11 mouse cellular contexts compared by ENCODE assay signal in genomic region chr19:44746541-44747024, GRCm38 (mm10). TPM values are rescaled to one million over a fixed set of nuclear protein-coding genes. Genes with fewer than 3 reads are reported as not detected.
DNase-seq lines count a peak whose midpoint lies in the region; ATAC-seq and TF ChIP-seq lines count a peak whose summit lies in the region.
"Had no signal": no experiment of that assay in that cellular context is flagged by ENCODE, and none has a peak within 500 bp of the region (broad histone marks: within the 10 kb centered on the region; RNA-seq: fewer than 3 reads in every experiment).

No protein-coding gene starts in this region.

- no peak for TF ChIP-seq CTCF in E14TG2a.4 (conservative IDR thresholded peaks at IDR 0.05; ENCODE audit: low read length)

- H3K36me3 ChIP-seq in heart, embryonic 10.5 days: no peaks in the 10 kb centered on the region
- no peaks in the 10 kb centered on the region for H3K36me3 ChIP-seq in E14TG2a.4 (ENCODE audit: insufficient read depth, low read length)
- no peaks in the 10 kb centered on the region for H3K36me3 ChIP-seq in hindbrain, embryonic 11.5 days (ENCODE audit: control insufficient read depth, insufficient read depth, low read length)
- H3K36me3 ChIP-seq in limb, embryonic 12.5 days: no peaks in the 10 kb centered on the region

- peak overlapping the region; percentile 32 for H3K4me2 ChIP-seq in hindbrain, embryonic 11.5 days (replicated peaks; ENCODE audit: low read depth, low read length)
- H3K4me2 ChIP-seq in limb, embryonic 12.5 days: peak overlapping the region; percentile 47

- H3K27ac ChIP-seq in heart, embryonic 10.5 days: no peak overlapping the region
- H3K27ac ChIP-seq in hindbrain, embryonic 11.5 days (ENCODE audit: low read depth, low read length): peak overlapping the region; percentile 65
- no peak overlapping the region for H3K27ac ChIP-seq in limb, embryonic 12.5 days

- no peaks in the 10 kb centered on the region for H3K9me3 ChIP-seq in heart, embryonic 10.5 days
- H3K9me3 ChIP-seq in E14TG2a.4 (ENCODE audit: low read length): no peaks in the 10 kb centered on the region
- H3K9me3 ChIP-seq in hindbrain, embryonic 11.5 days (ENCODE audit: control insufficient read depth, low read length): no peaks in the 10 kb centered on the region
- no peaks in the 10 kb centered on the region for H3K9me3 ChIP-seq in limb, embryonic 12.5 days

- peaks cover 99% of the 10 kb centered on the region for H3K27me3 ChIP-seq in heart, embryonic 10.5 days (ENCODE audit: insufficient read depth, poor library complexity, severe bottlenecking)
- H3K27me3 ChIP-seq in E14TG2a.4 (ENCODE audit: insufficient read depth, low read length): peaks cover 99% of the 10 kb centered on the region
- peaks cover 94% of the 10 kb centered on the region for H3K27me3 ChIP-seq in hindbrain, embryonic 11.5 days (ENCODE audit: control insufficient read depth, insufficient read depth, low read length)
- peaks cover 98% of the 10 kb centered on the region for H3K27me3 ChIP-seq in limb, embryonic 12.5 days

- DNase-seq in heart, embryonic 10.5 days (ENCODE audit: low spot score): no peak
- DNase-seq in heart, postnatal 14 days: no peak
- peak; percentile 68 for DNase-seq in hindbrain, embryonic 11.5 days (ENCODE audit: low spot score)
- DNase-seq in thymus, postnatal 14 days: no peak
- DNase-seq in MN1 (ENCODE audit: low spot score): no peak
- no peak for DNase-seq in cerebellum, adult 9-11 months

- H3K4me1 ChIP-seq in heart, embryonic 10.5 days: peaks cover 31% of the 10 kb centered on the region
- H3K4me1 ChIP-seq in E14TG2a.4 (replicated peaks; ENCODE audit: low read depth, low read length): peaks cover 55% of the 10 kb centered on the region
- H3K4me1 ChIP-seq in hindbrain, embryonic 11.5 days (replicated peaks; ENCODE audit: control insufficient read depth, insufficient read depth, low read length): peaks cover 6% of the 10 kb centered on the region; the same call in 1 of the 2 replicates
- H3K4me1 ChIP-seq in limb, embryonic 12.5 days (replicated peaks): peaks cover 25% of the 10 kb centered on the region

- intact Hi-C loops in heart, postnatal 14 days (cut with DNase I): no loop called here

- H3K4me3 ChIP-seq in heart, embryonic 10.5 days: peak overlapping the region; percentile 43
- H3K4me3 ChIP-seq in E14TG2a.4 (replicated peaks; ENCODE audit: low read length): peak overlapping the region; percentile 66
- peak overlapping the region; percentile 19 for H3K4me3 ChIP-seq in hindbrain, embryonic 11.5 days (ENCODE audit: low read depth, low read length)
- H3K4me3 ChIP-seq in limb, embryonic 12.5 days (replicated peaks): peak overlapping the region; percentile 27
- H3K4me3 ChIP-seq: erythroblast, embryonic 14.5 days had no signal

- 3% methylated on average over 42 of the region's 42 CpGs for WGBS in heart, embryonic 10.5 days
- WGBS in hindbrain, embryonic 11.5 days: under 1% methylated on average over 42 of the region's 42 CpGs
- WGBS in limb, embryonic 12.5 days: under 1% methylated on average over 42 of the region's 42 CpGs

- H3K9ac ChIP-seq in hindbrain, embryonic 11.5 days (ENCODE audit: low read depth, low read length): peak overlapping the region; percentile 46; the same call in 1 of the 2 replicates
- peak overlapping the region; percentile 27; the same call in 1 of the 2 replicates for H3K9ac ChIP-seq in limb, embryonic 12.5 days (replicated peaks)

- ATAC-seq in hindbrain, embryonic 11.5 days (ENCODE audit: low FRiP score): no peak
- no peak for ATAC-seq in limb, embryonic 12.5 days (ENCODE audit: insufficient number of reproducible peaks, insufficient read depth, low FRiP score, low TSS enrichment, low read depth)

RNA-seq across cellular contexts. Expression of gene Pax2, which starts 9.3 kb away (rescaled TPM):
- 0.20 TPM in 1 of 2 replicates, not detected in the other for polyA plus RNA-seq in heart, embryonic 10.5 days (2016; fragmentation: Nextera tagmentation; extraction: Ambion mirVana)
- not detected for total RNA-seq in heart, postnatal 14 days (2021)
- 9.3 and 11.1 TPM in 2 replicates for polyA plus RNA-seq in hindbrain, embryonic 11.5 days (2014; fragmentation: Nextera tagmentation; extraction: Ambion mirVana)
- polyA plus RNA-seq in limb, embryonic 12.5 days (2016; fragmentation: Nextera tagmentation; extraction: Ambion mirVana): not detected in 2 replicates
- total RNA-seq: megakaryocyte-erythroid progenitor cell, adult 5-6 weeks had no signal
- polyA plus RNA-seq: erythroblast, embryonic 14.5 days; stomach, embryonic 16.5 days had no signal
